Mouse (Mus musculus) B cell, adult (primary cell): Measurements from ENCODE around the gene Wdr93. TPM values are rescaled to one million over a fixed set of nuclear protein-coding genes. Genes with fewer than 3 reads are reported as not detected.

Experiments used
- total RNA-seq: library from RNA; stranded (reverse); gene quantifications from 4 replicates; pipeline ENCODE4 v1.2.4, GENCODE M21; 2023; ENCODE audit not compliant: inconsistent age

The Wdr93 gene
- not detected in 4 replicates for total RNA-seq

DNA sequence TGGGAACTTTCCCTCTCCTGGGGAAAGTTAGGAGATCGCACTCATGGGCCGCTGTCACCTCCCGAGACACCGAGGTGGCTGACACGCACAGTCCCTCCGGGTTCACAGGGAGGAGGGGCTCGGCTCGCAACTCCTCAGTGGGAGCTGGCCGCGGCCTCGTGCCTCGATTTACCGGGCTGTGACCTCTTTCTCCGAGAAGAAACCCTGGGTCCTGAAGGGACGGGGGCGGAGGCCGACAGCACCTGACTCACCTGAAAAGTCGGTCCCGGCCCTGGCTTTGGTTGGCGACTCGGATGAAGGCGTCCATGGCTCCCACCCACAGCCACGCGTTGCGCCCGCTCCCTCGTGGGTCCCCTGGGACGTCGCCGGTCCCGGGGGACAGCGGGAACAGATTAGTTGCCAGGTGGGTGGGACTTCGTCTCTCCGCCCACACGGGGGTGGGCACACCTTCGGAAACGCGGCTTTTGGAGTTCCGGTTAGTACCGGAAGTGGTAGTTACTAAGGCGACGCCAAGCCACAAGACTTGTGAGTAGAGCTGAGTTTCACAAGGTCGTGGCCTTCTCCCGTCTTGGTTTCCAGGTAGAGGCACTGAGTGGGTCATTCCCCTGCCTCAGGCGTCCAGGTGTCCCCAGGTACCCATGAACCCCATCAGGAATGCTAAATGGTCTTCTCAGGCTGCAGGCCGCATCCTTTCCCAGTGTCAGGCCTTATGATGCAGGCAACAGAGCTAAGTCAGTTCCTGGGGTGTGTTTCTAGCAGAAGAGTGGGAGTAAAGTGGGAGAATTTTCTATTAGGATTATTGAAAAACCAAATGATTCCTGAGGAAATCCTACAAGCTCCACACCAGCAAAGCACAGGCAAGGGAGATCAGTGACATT lies at the start of gene Wdr93, which contains the start of gene Pex11a:
Gene Wdr93, plus strand, starts transcription at position 505 of the 878 bp plus-strand sequence.
Gene Pex11a, minus strand, starts transcription at position 473 of the 878 bp plus-strand sequence.

DNA sequence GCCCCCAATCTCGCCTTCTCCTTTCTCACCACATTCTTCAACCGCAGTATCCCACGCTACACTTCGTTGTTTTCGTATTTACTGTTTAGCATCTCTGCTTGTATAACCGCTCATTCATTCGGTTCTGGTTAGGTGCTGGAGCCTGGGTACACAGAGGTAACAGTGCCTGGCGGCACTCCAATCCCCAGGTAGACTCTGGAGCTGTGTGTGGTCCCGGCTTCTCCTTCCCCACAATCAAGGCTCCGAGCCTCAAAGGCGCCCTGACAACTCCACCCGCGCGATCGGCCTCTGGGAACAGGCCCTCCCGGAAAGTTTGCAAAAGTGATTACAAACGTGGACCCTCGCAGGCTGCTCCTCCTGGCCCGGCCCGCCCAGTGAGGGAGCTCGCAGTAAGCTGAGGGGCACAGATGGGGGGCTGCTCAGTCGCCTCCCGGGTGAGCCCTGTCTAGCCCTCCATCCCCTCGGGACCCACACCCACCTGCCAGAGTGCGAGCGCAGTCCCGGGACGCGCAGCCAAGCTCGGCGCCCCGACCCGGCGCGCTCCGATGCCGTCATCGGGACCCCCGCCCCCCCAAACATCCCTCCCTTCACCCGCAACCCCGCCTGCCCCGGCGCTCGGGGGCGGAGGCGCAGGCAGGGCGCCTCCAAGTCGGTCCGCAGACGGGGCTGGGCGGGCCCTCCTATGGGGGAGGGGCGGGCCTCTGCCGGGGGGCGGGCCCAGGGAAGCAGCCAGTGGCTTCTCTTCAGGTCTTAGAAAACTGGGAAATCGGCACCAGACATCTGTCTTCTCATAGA lies 27.6 kb upstream of the Wdr93 start, which contains the start of gene Kif7:
Gene Kif7, minus strand, starts transcription at position 534 of the 795 bp plus-strand sequence.

DNA sequence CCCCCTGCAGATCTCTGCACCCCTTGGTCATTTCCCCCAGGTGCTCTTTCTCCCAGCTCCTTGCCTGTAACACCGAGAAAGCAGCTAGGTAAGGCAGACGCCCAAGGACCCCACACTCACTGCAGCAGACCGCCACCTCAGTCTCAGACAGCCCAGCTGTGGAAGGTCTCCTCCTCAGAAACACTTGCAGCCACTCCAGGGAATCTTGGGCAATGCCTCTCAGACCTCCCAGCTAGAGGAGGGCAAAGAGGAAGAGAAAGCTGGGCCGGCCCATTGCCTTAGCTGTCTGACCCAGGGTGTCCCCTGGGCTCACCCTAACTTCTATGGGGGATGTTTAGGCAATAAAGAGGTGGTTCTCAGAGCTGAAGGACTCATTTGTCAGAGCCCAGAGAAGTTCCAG lies 10.3 kb upstream of the Wdr93 start, which contains the start of gene Plin1:
Gene Plin1, minus strand, starts transcription at position 282 of the 400 bp plus-strand sequence.

DNA sequence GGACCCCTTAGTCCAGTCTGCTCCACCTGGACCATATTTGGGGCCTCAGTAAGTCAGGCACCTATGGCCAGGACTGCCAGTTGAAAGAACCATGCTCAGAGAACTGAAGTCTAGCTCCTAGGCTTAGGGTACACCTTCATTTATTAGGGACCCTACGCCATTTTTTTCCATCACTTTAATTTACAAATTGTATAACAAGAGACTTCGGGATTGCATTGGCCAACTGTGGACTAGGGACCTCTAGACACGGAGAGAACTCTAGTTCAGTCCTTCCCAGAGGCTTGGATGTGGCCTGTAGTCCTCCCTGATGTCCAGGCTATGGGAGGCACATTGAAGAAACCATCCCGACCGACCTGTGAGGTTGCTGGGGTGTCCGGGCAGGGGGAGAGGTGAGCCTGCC lies 50.7 kb downstream of the Wdr93 start, which contains the start of gene Mesp1:
Gene Mesp1, minus strand, starts transcription at position 101 of the 400 bp plus-strand sequence.

DNA sequence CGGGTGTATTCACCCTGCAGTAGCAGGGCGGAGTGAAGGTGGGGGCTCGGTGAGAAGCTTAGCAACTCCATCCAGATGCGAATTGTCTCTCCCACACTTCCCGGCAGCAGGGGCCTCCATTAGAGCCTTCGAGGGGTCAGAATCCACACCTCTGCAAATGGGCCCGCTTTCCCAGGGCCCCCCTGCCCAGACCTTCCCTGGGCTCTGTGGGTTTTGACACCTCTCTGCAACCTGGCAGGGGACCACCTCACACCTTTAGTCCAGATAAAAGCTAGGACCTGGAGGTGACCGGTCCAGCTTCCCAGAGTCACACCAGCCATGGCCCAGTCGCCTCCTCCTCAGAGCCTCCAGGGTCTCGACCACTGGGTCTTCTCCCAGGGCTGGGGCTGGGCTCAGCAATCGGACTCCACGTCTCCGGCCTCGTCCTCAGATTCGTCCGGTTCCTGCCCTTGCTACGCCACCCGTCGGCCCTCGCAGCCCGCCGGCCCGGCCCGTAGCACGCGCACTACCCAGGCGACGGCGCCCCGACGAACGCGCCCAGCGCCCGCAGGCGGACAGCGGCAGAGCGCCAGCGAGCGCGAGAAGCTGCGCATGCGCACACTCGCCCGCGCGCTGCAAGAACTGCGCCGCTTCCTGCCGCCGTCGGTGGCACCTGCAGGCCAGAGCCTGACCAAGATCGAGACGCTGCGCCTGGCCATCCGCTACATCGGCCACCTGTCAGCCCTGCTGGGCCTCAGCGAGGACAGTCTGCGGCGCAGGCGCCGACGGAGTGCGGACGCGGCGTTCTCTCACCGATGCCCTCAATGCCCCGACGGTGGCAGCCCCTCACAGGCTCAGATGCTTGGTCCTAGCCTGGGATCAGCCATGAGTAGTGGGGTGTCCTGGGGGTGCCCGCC lies 67.9 kb downstream of the Wdr93 start, which contains the start of gene Mesp2:
Gene Mesp2, plus strand, starts transcription at position 117 of the 896 bp plus-strand sequence.

Other genes starting within 250 kb of the Wdr93 start
- gene Rhcg, start 125.5 kb upstream of the Wdr93 start, total RNA-seq = not detected in 4 replicates
- 2.8 to 4.9 TPM (median 3.5 TPM) in 4 replicates for gene Ticrr, start 83.0 kb upstream of the Wdr93 start, total RNA-seq
- gene Kif7, start 27.4 kb upstream of the Wdr93 start, total RNA-seq = 0.10 to 0.27 TPM (median 0.13 TPM) in 3 of 4 replicates, not detected in the other
- not detected in 4 replicates for gene Plin1, start 10.3 kb upstream of the Wdr93 start, total RNA-seq
- gene Pex11a, start within 50 bp of the Wdr93 start, total RNA-seq = 0.42 to 1.6 TPM (median 0.83 TPM) in 4 replicates
- gene Mesp1, start 50.6 kb downstream of the Wdr93 start, total RNA-seq = not detected in 4 replicates
- gene Mesp2, start 67.6 kb downstream of the Wdr93 start, total RNA-seq = not detected in 4 replicates
- gene Anpep, start 117.9 kb downstream of the Wdr93 start, total RNA-seq = 0.15 to 0.42 TPM (median 0.29 TPM) in 4 replicates
- gene Ap3s2, start 177.5 kb downstream of the Wdr93 start, total RNA-seq = 12.8 to 24.1 TPM (median 17.7 TPM) in 4 replicates
- 0.22 TPM in 1 of 4 replicates, not detected in the others for gene Arpin, start 192.2 kb downstream of the Wdr93 start, total RNA-seq